Mouse (Mus musculus): Measurements from ENCODE around the gene Mzf1.

Gene Mzf1

GRCm38 (mm10) chr7:13003380-13003779, 51.2 kb downstream of the Mzf1 start:
- DNase-seq (ENCODE audit: inconsistent ontology term): no peak

GRCm38 (mm10) chr7:13001584-13001983, 53.0 kb downstream of the Mzf1 start:
- DNase-seq (ENCODE audit: inconsistent ontology term): no peak

DNA sequence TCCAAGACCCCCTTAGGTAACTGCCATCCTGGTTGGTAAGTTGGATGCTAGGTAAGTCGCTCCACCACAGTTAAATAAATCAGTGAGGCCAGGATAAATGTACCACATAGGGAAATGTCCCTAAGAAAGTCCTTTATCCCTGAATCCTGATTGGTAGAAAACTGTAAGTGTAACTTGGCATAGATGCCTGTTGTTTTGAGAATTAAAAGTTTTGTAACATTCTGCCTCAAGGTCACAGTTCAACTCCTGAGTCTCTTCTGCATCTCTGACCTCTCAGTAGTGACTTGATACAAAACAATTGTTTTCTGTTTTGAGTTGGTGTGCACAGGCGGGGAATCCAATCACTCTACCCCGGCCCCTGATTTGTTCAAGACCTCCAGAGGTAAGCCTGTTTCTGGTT, 55.7 kb downstream of the Mzf1 start, which contains the start of gene Trim28:
Gene Trim28, plus strand, starts transcription at position 264 of the 400 bp plus-strand sequence.
- DNase-seq (ENCODE audit: inconsistent ontology term): no peak

DNA sequence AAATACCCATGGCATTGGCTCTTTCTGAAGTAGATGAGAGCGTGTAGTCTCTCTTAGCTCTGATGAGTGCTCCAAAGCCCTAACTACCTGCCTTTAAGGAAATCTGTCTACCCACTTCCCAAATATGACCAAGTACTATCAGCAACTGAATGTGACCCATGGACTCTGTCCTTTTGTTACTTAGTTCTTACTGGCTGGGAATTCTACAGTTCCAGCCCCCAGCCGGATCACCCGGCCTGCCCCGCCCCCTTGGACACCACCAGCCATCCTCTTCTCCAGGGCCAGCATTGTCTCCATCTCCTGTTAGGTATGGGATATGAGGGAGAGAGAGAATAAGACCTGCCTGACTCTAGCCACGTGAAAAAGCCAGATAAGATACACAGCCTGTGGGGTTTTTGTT, 56.5 kb downstream of the Mzf1 start, which contains the start of gene Slc27a5:
Gene Slc27a5, minus strand, starts transcription at position 140 of the 400 bp plus-strand sequence.
- DNase-seq (ENCODE audit: inconsistent ontology term): no peak

DNA sequence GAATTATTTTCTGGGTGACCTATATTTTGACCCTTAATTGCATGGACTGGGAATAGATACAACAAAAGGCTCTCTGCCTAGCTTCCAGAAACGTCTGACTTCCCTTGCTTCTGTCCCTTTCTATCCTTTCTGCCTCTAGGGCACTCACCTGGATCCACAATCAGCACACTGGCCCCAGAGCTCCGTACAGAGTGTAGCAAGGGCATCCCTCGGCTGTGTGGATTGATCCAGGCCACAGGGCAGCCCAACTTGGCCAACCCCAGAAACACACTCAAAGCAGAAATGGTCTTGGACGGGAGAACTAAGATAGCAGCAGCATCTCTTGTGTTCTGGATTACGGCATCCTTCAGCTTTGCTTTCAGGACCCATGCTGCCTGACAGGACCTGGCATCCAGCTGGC, 57.3 kb downstream of the Mzf1 start:
- DNase-seq (ENCODE audit: inconsistent ontology term): no peak

DNA sequence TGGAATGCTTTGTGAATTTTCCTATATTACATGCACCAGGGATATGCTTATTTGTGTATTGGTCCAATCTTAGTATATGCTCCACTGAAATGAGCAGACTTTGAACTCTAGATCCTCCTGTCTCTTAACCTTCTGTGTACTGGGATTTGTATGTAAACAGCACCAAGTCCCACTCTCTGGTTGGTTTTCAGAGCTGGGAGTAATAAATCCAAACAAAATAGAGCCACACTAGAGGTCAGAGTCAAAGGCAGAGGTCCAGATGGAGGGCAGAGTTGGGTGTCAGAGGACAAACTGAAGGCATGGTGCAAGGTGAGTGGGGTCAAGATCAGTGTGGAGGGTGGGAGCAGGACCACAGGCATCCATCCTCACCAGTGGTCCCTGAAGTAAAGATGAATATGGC, 58.7 kb downstream of the Mzf1 start:
- DNase-seq (ENCODE audit: inconsistent ontology term): no peak

- DNase-seq (ENCODE audit: inconsistent ontology term): no peak
Observed at GRCm38 (mm10) chr7:12993148-12993547, 61.4 kb downstream of the Mzf1 start.
